Mouse (Mus musculus) layer of hippocampus, adult 6 months (tissue): ENCODE measurements around the gene Fgfr2. TPM values are rescaled to one million over a fixed set of nuclear protein-coding genes. Genes with fewer than 3 reads are reported as not detected.

Experiments
- polyA plus RNA-seq: library from polyadenylated mRNA; unstranded; fragments of <200 nt; fragmentation: Nextera tagmentation; gene quantifications from 2 replicates; pipeline ENCODE4 v1.2.3, GENCODE M21; 2021

Fgfr2 gene
- polyA plus RNA-seq, 1 experiment from 2014 or later, result 23.7 TPM

DNA sequence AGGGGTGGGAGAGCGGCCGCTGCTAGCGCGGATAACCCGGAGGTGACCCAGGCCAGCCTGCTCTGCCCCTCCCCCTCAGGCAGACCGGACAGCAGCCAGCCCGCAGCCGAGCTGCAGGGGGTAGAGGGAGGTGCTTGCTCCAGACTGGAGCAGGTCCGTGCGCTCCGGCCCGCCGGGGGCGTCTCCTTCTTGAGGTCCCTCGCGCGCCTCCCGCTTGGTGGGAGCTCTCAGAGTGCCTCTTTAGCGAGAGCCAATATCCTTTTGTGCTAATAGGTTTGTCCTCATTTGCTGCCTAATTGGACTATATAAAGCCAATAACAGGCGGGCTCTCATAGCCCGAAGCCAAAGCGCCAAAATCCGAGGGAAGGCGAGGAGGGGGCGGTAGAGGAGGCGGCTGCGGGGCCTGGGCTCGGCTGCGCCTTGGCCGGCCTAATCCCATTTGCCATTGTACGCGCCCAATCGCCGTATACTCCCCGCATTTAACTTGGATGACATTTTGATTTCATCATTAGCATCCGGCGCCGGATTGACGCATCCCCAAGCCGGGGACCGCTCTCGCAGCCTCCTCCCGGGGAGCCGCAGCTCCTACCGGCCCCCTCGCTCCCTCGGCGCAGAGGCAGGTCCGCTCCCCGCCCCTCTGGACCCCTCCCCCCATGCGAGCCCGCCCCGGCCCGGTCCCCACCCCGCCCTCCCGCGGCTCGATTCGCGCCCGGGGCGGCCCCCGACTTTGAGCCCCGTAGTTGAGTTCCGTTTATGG lies 1580.9 kb downstream of the Fgfr2 start, which contains the start of gene Hmx3:
Hmx3 (plus strand) TSS at position 753 of the 757 bp plus-strand sequence.

DNA sequence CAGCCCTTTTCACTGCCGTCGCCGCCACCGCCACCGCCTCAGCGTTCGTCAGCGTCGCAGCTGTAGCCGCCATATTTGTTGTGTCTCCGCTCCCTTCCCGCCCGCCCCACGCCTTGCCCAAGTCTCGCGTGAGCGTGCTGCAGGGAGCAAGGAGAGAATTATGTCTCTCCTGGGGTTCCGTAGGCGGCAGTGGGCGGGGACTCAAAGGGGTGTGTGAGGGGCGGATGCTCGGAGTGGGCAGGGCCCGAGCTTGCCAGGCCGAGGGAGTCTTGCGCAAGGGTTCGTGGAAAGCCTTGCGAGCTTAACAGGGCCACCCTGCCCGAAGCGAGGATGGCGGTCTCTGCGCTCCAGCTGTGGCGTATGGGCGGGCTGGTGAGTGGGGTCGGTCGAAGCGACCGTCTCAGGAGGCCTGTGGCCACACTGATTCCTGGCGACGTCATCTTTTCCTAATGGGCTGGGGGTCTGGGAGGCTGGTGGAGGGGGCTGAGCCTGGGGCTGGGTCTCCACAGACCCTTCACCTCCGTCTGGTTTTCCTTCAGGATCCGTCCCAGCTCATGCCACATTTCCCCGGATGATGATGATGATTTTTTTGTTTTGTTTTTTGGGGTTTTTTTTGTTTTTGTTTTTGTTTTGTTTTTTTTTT lies 1712.6 kb downstream of the Fgfr2 start, which contains the start of the genes Ikzf5 and Acadsb:
Ikzf5 (minus strand) TSS at position 106 of the 643 bp plus-strand sequence.
Acadsb (plus strand) TSS at position 186 of the 643 bp plus-strand sequence.

DNA sequence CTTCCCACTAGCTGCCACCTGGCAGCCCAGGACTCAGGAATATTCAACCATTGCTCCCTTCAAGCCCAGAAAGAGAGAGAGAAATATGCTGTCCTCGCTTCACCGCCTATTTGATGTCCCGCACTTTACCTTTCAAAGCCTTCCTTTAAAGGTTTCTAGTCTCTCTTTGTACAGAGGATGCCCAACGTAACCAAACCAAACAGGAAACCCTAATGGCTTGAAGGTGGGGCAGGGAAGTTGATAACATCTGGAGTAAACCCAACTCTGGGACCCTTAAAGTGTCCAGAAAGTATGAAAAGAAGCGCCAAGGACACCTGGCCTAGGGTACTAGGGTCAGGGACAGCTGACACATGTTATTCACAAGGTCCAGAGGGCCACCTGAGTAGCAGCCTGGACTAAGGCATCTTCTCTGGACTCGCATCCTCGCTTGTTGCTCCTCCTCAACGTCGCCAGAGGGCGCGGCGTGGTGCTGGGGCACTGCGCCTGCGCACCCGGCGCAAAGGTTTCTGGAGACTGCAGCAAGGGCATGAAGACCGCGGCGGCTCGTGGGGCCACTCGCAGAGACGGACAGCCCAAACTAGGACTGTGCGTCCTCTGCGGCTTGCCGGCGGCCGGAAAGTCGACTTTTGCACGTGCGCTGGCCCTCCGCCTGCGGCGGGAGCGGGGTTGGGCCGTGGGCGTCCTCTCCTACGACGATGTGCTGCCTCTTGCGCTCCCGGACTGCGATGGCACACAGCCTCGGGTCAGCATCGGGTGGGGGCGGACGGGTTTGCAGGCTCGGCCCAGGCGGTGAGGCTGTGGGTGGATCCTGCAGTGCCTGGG lies 1752.3 kb downstream of the Fgfr2 start, which contains the start of gene Pstk:
Pstk (plus strand) TSS at position 494 of the 822 bp plus-strand sequence.

DNA sequence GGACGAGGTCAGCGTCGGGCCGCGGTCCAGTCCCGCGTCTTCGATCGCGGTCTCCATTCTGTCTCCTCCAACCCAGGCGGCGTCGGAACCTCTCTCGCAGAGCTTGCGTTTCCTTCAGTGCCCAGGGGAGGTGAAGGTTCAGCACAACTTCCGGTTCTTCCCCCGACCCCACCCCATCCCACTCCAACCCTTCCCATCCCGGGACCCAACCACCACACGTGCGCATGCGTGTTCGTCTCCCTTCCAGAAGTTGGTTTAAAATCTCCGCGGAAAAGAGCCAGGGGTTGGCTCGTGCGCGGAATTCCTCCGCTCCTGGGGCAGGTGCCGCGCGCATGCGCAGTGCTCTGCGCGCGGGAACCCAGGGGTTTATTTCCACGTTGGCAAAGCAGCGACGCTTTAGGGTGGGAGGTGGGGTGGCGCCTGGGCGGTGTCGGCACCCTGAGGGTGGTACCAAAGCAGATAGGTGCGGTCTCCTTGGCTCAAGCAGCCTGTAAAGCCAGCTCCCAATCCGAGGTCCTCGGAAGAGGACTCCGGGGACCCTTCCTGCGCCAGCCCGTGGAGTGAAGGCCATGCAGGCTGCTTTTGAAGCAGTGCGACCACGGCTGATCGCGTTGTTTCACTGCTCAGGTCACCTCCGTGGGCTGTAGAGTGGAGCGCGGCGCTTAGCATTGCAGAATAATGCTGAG lies 1760.4 kb downstream of the Fgfr2 start, which contains the start of gene 2310057M21Rik:
2310057M21Rik (minus strand) TSS at position 145 of the 686 bp plus-strand sequence.

DNA sequence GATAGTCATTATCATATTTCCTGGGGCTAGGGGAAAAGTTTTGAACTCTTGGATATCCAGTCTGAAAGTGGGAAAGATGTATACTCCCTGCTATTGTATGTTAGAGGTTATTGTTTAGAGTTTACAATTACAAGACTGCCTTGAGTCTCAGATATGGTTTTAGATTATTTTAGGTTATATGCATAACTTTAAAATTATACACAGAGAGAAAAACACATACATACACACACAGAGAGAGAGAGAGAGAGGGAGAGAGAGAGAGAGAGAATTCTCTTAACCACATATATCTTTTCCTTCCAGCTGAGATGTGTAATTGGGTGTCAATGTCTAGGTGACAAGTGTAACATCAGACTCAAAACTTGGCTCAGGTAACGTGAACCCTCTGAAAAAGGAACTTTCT lies 1789.6 kb downstream of the Fgfr2 start, which contains the start of gene Fam24a:
Fam24a (plus strand) TSS at position 301 of the 400 bp plus-strand sequence.

DNA sequence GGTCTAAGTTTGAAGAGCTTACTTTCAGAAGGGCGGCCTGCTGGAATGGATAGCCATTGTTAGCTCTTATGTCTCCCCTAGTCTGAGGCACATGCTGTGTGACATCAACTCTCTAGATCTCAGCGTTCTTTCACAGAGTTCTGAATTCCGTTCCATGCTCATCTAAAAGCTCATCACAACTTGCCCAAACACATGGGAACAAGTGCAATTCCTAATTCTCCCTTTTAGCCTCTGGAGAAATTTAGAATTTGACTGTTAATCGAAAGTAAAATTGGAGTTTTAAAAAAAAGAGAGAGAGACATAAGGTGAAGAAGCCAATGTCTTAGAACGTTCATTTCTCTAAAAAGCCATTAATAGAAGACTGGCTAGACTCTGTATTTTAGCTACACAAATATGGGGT lies 1793.7 kb downstream of the Fgfr2 start, which contains the start of gene Fam24b:
Fam24b (minus strand) TSS at position 101 of the 400 bp plus-strand sequence.

DNA sequence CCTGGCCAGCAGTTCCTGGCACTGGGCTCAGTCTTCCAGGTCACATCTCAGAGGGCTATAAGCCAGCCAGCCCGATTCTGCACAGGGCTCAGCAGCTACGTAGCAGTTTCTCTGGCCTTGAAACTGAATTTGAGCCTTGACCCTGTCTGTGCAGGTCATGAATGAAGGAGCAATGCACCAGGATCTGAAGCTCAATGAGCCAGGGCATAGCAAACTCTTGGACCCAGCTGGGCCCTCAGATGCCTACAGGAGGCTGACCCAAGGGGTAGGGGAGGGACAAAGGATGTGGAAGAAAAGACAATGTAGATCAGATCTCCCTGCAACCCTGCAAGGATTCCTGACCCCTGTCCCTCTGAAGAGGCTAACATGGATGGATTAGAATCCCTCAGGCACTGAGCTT lies 1801.0 kb downstream of the Fgfr2 start, which contains the start of gene Cuzd1:
Cuzd1 (minus strand) TSS at position 101 of the 400 bp plus-strand sequence.

DNA sequence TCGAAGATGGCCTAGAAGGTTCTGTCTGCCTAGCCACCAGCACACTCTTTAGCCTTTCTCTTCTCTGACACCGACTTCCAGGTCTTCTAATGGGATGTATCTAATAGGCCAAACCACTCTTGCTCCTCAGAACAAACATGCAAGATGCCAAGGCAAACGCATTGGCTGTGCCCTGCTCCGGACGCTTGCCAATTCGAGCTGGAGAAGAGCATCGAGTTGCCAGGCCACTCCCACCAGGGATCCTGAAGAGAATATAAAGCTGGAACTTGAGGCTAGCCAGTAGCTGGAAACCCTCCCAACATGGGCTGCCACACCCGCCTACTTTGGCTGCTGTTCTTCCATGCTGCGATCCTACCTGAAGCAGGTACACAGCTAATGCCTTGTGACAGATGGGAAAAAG lies 1949.0 kb downstream of the Fgfr2 start, which contains the start of gene 5430419D17Rik:
5430419D17Rik (plus strand) TSS at position 282 of the 400 bp plus-strand sequence.

DNA sequence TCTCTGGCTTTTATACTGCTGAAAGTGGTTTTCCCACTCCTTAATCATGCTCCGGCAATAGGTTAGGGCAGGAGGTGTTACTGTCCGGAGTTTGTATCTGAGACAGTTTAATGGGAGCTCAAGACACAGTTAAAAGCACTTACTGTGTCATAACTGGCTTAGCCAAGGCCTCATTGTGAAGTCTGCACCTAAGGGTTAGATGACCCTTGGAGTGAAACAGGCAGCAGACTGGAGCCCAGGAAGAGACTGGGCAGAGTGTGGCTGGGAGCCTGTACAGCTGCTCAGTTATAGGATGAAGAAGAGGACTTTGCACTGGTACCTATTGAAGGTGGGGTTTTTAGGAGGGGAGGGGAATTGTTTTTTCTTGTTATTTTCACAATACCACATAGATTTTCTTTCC lies 1976.9 kb downstream of the Fgfr2 start, which contains the start of gene 4933402N03Rik:
4933402N03Rik (minus strand) TSS at position 101 of the 400 bp plus-strand sequence.

DNA sequence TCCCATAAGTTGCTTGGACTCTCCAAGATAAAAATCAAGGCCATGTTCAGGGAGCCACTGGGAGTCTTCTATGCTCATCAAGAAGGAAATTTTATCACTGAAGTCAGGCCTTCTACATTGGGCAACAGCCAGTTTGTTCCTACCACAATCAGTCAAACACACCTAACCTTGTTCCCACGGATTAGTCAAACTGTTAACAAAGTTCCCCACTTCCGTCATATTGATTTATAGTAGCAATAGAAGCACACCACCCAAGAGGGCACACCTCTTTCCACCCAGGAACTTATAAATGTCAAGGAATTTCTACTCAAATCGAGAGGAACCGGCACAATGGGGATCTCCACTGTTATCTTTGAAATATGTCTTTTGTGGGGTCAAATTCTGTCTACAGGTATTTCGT lies 2091.4 kb downstream of the Fgfr2 start, which contains the start of gene Dmbt1:
Dmbt1 (plus strand) TSS at position 299 of the 400 bp plus-strand sequence.

DNA sequence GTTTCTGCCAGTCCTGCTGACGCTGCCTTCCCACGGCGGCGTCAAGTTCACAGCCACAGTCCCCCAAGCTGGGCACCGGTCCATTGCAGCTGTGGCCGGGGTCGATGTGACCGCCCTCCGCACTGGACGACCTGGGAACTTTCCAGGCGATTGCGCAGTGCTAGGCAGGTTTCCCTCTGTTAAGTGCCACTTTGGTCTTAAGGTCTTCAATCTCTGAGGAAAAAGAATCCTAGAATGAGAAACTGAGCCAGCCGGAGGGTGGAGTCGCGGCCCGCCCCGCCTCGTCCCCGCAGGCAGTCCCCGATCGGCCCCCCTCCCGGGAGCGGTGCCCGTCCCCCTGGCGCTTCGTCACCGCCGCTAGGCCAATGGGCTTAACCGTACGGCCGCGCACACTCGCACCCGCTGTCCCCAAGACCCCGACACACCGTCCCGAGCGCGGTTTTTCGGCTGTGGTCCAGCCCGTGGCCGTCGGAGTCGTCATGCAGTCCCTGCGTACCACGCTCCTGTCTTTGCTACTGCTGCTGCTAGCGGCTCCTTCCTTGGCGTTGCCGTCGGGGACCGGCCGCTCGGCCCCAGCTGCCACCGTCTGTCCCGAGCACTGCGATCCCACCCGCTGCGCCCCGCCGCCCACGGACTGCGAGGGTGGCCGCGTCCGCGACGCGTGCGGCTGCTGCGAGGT lies 2187.2 kb downstream of the Fgfr2 start, which contains the start of gene Htra1:
Htra1 (plus strand) TSS at position 319 of the 679 bp plus-strand sequence.

DNA sequence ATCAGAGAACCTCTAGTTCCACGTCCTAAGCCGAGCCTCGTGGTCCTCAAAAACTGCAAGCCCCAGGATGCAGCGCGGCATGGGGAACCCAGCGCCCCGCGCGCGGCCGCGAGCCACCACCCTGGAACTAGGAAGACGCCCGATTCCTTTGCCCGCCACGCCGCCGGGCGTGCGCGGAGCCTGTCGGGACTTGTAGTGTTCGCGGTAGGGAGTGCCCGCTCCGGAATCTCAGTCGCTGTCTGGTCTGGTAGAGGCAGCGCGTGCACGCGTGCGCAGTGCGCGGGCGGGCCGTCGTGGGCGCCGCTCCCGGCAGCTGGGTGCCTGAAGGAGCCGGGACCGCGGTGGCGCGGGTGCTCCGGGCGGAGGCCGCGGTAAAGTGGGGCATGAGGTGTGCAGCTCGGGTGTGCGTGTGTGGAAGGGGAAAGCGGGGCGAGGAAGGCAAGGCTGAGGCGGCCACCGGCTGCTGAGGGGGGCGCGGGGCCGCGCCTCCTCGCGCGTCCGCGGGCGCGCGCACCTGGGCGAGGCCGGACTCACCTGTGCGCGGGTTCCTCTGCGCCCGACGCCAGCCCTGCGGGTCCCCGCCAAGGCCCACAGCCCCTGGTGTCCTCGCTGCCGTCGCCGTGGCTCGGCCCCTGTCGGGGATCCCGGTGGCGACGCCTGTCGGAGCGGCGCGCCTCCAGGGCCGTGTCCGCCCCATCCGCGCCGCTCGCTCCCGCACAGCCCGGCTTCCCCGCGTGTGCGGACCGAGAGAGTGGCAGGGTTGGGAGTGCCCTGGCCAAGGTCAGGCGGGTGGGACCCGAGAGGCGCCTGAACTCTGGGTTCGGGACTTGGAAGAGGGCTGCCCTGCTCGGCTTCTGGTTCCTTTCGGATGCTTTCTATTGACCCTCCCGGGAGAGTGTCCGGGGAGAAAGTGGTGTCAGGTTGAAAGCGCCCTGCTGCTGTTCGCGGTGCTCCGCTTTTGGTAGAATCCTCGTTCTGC lies 2257.2 kb downstream of the Fgfr2 start, which contains the start of gene Plekha1:
Plekha1 (plus strand) TSS at position 144 of the 979 bp plus-strand sequence.

DNA sequence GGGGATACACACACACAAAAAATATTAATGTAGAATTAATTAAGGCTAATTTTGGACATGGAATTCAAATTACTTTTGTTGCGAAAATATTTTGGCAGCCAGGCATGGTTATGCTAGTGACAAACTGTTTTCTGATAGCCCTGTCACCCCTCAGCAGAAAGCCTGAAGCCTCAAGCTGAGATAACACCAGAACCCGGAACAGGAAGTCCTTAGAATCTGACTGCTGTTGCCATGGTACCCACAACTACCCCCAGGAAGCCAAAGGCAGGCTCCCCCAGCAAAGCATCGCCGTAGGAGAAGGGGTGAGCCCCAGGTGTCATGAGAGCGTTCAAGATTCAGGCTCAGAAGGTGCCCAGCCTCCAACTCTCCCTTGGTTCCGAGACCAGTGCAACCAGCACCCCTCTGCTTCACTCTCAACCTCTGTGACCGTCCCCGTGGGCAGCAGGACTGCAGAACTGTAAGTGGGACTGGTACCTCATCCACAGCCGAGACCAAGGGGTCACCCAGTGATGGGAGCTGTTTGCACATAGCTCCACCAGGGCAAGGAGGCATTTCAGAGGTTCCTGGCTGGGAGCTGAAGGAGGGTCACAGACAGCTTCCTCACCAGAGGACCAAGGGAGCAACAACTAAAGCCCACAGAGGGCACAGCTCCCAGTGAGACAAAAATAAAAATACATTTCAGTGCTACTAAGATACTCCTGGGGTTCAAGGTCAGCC lies 2349.1 kb downstream of the Fgfr2 start, which contains the start of gene Btbd16:
Btbd16 (plus strand) TSS at position 156 of the 717 bp plus-strand sequence.

DNA sequence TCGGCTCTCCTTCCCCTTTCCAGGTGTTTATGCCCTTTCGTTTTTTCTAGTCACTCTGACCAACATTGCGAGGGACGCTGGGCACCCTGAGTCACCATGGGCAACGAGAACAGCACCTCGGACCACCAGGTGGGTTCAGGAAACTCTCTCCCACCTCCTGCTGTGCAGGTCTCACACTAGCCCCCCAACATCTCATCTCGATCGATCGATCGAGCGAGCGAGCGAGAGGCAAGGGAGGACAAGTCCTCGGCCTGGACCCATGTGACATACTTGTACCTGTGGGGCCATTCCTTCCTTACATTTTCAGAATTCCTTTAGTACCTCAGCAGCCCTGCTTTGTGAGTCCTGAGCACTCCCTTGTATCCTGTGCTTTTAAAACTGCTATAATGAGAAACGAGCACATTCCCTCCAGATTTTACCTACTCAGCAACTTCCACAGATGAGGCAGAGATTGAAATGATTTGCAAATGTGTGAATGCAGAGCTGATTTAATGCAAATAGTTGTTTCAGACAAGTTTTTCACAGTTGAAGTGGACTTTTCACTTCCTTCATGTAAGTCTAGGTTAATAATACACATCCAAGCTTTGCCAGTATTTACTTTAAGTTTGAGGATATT lies 2545.7 kb downstream of the Fgfr2 start, which contains the start of gene Tacc2:
Tacc2 (plus strand) TSS at position 51 of the 616 bp plus-strand sequence.

DNA sequence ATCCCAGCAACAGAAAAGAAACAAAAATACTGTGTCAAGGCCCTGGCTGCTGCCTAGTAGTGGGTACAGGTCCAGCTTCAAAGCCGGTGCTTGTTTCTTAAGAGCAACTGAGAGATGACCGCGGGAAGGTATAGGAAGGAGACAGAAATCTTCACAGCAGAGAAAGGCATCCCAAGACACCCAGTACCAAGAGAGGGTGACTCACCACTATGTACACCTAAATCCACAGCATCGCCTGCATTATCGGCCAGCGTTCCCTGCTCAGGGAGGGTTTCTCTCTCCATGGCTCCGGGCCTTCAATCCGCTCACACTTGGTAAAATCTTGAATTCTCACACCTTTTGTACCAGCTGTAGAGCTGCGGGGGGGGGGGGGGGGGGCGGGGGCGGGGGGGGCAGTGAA lies 2550.3 kb downstream of the Fgfr2 start, which contains the start of gene Nsmce4a:
Nsmce4a (minus strand) TSS at position 298 of the 400 bp plus-strand sequence.

DNA sequence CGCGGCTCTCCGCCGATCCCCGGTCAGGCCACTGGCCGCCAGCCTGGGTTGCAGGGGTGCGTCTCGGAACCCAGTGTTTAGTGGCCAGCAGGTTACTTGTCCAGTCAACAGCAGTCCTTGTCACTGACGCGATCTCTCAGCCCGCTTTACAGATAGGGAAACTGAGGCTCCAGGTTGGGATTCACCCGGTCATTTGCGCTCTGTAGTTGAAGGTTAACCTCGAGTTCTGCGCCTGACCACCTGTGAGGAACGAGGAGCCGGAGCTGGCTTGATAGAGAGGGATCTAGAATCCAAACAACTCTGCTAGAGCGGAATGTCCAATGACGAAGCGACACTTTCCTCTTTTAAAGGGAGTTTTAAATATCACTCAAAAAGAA lies 2603.1 kb downstream of the Fgfr2 start, which contains the start of gene Ate1:
Ate1 (minus strand) TSS at position 321 of the 377 bp plus-strand sequence.

